Comparison of ENCODE assay signal across 13 mouse cellular contexts in genomic region chr13:117658414-117659175, GRCm38 (mm10). TPM values are rescaled to one million over a fixed set of nuclear protein-coding genes. Genes with fewer than 3 reads are reported as not detected.
DNase-seq lines count a peak whose midpoint lies in the region; ATAC-seq lines count a peak whose summit lies in the region.
"Had no signal": no experiment of that assay in that cellular context is flagged by ENCODE, and none has a peak within 500 bp of the region (broad histone marks: within the 10 kb centered on the region; RNA-seq: fewer than 3 reads in every experiment).

No protein-coding gene starts in this region.

- ATAC-seq in cerebellum, adult (ENCODE audit: insufficient number of reproducible peaks, low FRiP score, low TSS enrichment), result peak; percentile 94
- ATAC-seq: CD4-positive, CD25-positive, alpha-beta regulatory T cell, adult 4 months had no signal

- peak; percentile 14 to 20 for DNase-seq in layer of hippocampus, postnatal 10 days (ENCODE audit: low spot score in 2 of 2)
- DNase-seq in layer of hippocampus, postnatal 25 days (ENCODE audit: extremely low spot score in 1 of 2, low spot score in 1 of 2), result no peak
- peak; percentile 7 for DNase-seq in 3T3-L1 (ENCODE audit: low read depth, low spot score)
- DNase-seq in cerebellum, postnatal 25 days, result peak; percentile 85
- DNase-seq in c-Kit-positive CD71-positive TER-119-positive erythroid progenitor cells, embryonic 14.5 days (ENCODE audit: low spot score), result no peak
- DNase-seq in B cell, adult 2 months, result no peak
- DNase-seq: gastrocnemius, postnatal 25 days; kidney, adult 8-10 months; kidney, postnatal 4 days had no signal

RNA-seq across cellular contexts. Expression of gene Hcn1, which starts 56.5 kb away (rescaled TPM):
- total RNA-seq in layer of hippocampus, postnatal 10 days (2021), result 10 to 100 TPM; 36.5 to 39.6 TPM
- 10 to 100 TPM; 36.3 to 44.9 TPM for total RNA-seq in layer of hippocampus, postnatal 25 days (2021)
- total RNA-seq: liver, adult 2 months; megakaryocyte progenitor cell, adult 5-6 weeks had no signal

Comparison
In these comparisons a context has a peak if more than half of its experiments do, and no peak if none do; other contexts are left out.
1. DNase-seq: peak in layer of hippocampus, postnatal 10 days (2 of 2), 3T3-L1 (single experiment) and cerebellum, postnatal 25 days (2 of 2); none in layer of hippocampus, postnatal 25 days (0 of 2), c-Kit-positive CD71-positive TER-119-positive erythroid progenitor cells, embryonic 14.5 days (single experiment) and B cell, adult 2 months (0 of 2).